Mouse (Mus musculus) left cerebral cortex, adult 9 months (tissue): ENCODE data around the gene Qars.

ENCODE experiments used
- DNase-seq, 2 experiments: peaks; one replicate each; pipeline ENCODE4 v3.0.0; 2022; ENCODE audit warnings: low spot score in 2 of 2

Gene Qars

GRCm38 (mm10) chr9:108486973-108487530 is 20.5 kb upstream of the Qars start:
- DNase-seq = no peak

- no peak for DNase-seq
Measured at GRCm38 (mm10) chr9:108488403-108488802, 19.1 kb upstream of the Qars start.

- DNase-seq = no peak
Measured at GRCm38 (mm10) chr9:108489215-108489614, 18.3 kb upstream of the Qars start.

GRCm38 (mm10) chr9:108489702-108490558 is 17.6 kb upstream of the Qars start:
- DNase-seq = no peak

- DNase-seq = peak; percentile 92 to 96
Measured at GRCm38 (mm10) chr9:108490559-108491285, 16.8 kb upstream of the Qars start, which contains the start of gene Usp19. Gene Usp19, plus strand, starts transcription at chr9:108490602.

- DNase-seq = no peak
Measured at GRCm38 (mm10) chr9:108491286-108491580, 16.3 kb upstream of the Qars start.

GRCm38 (mm10) chr9:108492043-108492750 is 15.3 kb upstream of the Qars start:
- DNase-seq = no peak

GRCm38 (mm10) chr9:108493246-108493645 is 14.3 kb upstream of the Qars start:
- DNase-seq = no peak

- DNase-seq = no peak
Measured at GRCm38 (mm10) chr9:108494146-108494825, 13.2 kb upstream of the Qars start.

- DNase-seq = no peak
Measured at GRCm38 (mm10) chr9:108494905-108495304, 12.6 kb upstream of the Qars start.

- no peak for DNase-seq
Measured at GRCm38 (mm10) chr9:108499231-108499630, 8.3 kb upstream of the Qars start.

GRCm38 (mm10) chr9:108499943-108500342 is 7.6 kb upstream of the Qars start:
- DNase-seq = no peak

- no peak for DNase-seq
Measured at GRCm38 (mm10) chr9:108506901-108507300, 605 bp upstream of the Qars start.

- no peak for DNase-seq
Measured at GRCm38 (mm10) chr9:108508776-108509175, 1.3 kb downstream of the Qars start.

- DNase-seq = peak; percentile 92 to 96
Measured at GRCm38 (mm10) chr9:108516380-108517251, 9.1 kb downstream of the Qars start, which contains the start of gene Qrich1. Gene Qrich1, plus strand, starts transcription at chr9:108516806.

- DNase-seq = peak in 1 of 2 experiments; percentile 72
Measured at GRCm38 (mm10) chr9:108517253-108517930, 9.9 kb downstream of the Qars start.

- DNase-seq = peak in 1 of 2 experiments; percentile 37
Measured at GRCm38 (mm10) chr9:108517931-108518332, 10.4 kb downstream of the Qars start.

- no peak for DNase-seq
Measured at GRCm38 (mm10) chr9:108521604-108522003, 14.1 kb downstream of the Qars start.

GRCm38 (mm10) chr9:108523341-108523740 is 15.8 kb downstream of the Qars start:
- DNase-seq = no peak

GRCm38 (mm10) chr9:108525400-108525799 is 17.9 kb downstream of the Qars start:
- DNase-seq = no peak
